Mouse (Mus musculus) CH12.LX (cell line): ENCODE measurements at regions not wholly inside any gene's neighbourhood (a gene's known extent, or its start where the extent isn't known, plus 50 kb on each side); places are given as distances from the start of the nearest gene placed in this dataset.

Experiments
- DNase-seq: peaks from one replicate; pipeline ENCODE4 v3.0.0-alpha.2; 2013; ENCODE audit errors: extremely low read depth
- H3K27ac ChIP-seq: 2 replicates; pipeline ENCODE4 v1.5.1; 2012; ENCODE audit warnings: low read depth, mild to moderate bottlenecking, control low read depth, moderate library complexity; ENCODE audit not compliant: insufficient read depth
- H3K27me3 ChIP-seq: replicated peaks from 2 replicates; pipeline ENCODE3; 2012; ENCODE audit warnings: inconsistent platforms
- H3K36me3 ChIP-seq, 2 experiments: replicated peaks in 1 of 2; 2 replicates each; pipeline versions ENCODE3 to v1.6.1; 2012; ENCODE audit warnings: inconsistent platforms in 1 of 2, low read length in 1 of 2, mild to moderate bottlenecking in 1 of 2, mixed read lengths in 1 of 2, moderate library complexity in 1 of 2; ENCODE audit not compliant: control insufficient read depth in 1 of 2, insufficient read depth in 1 of 2
- H3K4me1 ChIP-seq, 2 experiments: 2 replicates each; pipeline ENCODE4 v1.6.1; 2012; ENCODE audit warnings: inconsistent platforms in 1 of 2, moderate library complexity in 1 of 2; ENCODE audit not compliant: insufficient read depth in 2 of 2, control insufficient read depth in 1 of 2
- H3K4me2 ChIP-seq: 2 replicates; pipeline ENCODE4 v1.6.1; 2012; ENCODE audit warnings: low read depth, mild to moderate bottlenecking, control low read depth; ENCODE audit not compliant: poor library complexity, insufficient read depth, severe bottlenecking
- H3K4me3 ChIP-seq, 3 experiments: fragments of 150-350 bp in 1 of 3; sonication (generic) in 1 of 3; replicated peaks in 1 of 3; 2 replicates each; pipeline versions ENCODE3 to v1.5.1; 2011 to 2012; ENCODE audit warnings: low read depth in 2 of 3, low read length in 2 of 3, mild to moderate bottlenecking in 2 of 3, moderate library complexity in 2 of 3, control low read depth in 1 of 3, improper control_type of control experiment in 1 of 3, inconsistent platforms in 1 of 3, mixed read lengths in 1 of 3; ENCODE audit not compliant: poor library complexity in 1 of 3
- H3K79me2 ChIP-seq: replicated peaks from 2 replicates; pipeline ENCODE4 v1.6.1; 2012; ENCODE audit warnings: mild to moderate bottlenecking, moderate library complexity; ENCODE audit not compliant: control insufficient read depth, poor library complexity, insufficient read depth, severe bottlenecking; ENCODE audit errors: extremely low read depth
- H3K9ac ChIP-seq: 2 replicates; pipeline ENCODE4 v1.6.1; 2012; ENCODE audit warnings: low read depth, mild to moderate bottlenecking, control low read depth, moderate library complexity; ENCODE audit not compliant: insufficient read depth
- H3K9me3 ChIP-seq: replicated peaks from 2 replicates; pipeline ENCODE3; 2012; ENCODE audit warnings: low read length, inconsistent platforms, mixed read lengths
- BHLHE40 ChIP-seq: IDR thresholded peaks from 2 replicates; pipeline ENCODE4 v1.6.1; 2011; ENCODE audit warnings: mild to moderate bottlenecking, low read depth, low read length, improper control_type of control experiment
- CHD1 ChIP-seq: IDR thresholded peaks from 2 replicates; pipeline ENCODE4 v1.6.1; 2012; ENCODE audit warnings: low read depth, low read length, improper control_type of control experiment, inconsistent platforms
- E2F4 ChIP-seq: IDR thresholded peaks from 2 replicates; pipeline ENCODE4 v1.6.1; 2011; ENCODE audit warnings: low read depth, low read length, improper control_type of control experiment; ENCODE audit not compliant: insufficient replicate concordance
- ELF1 ChIP-seq: IDR thresholded peaks from 2 replicates; pipeline ENCODE4 v1.6.1; 2014; ENCODE audit warnings: low read depth, mild to moderate bottlenecking, inconsistent platforms, low read length, improper control_type of control experiment
- MAFK ChIP-seq: IDR thresholded peaks from 2 replicates; pipeline ENCODE4 v1.6.1; 2011; ENCODE audit warnings: low read length, improper control_type of control experiment; ENCODE audit not compliant: insufficient replicate concordance
- NELFE ChIP-seq: IDR thresholded peaks from 2 replicates; pipeline ENCODE4 v1.6.1; 2011; ENCODE audit warnings: low read depth, low read length, improper control_type of control experiment
- PAX5 ChIP-seq: IDR thresholded peaks from 2 replicates; pipeline ENCODE4 v1.6.1; 2012; ENCODE audit warnings: low read length, inconsistent platforms, mixed read lengths
- POLR2AphosphoS2 ChIP-seq: IDR thresholded peaks from 2 replicates; pipeline ENCODE4 v1.6.1; 2011; ENCODE audit warnings: low read depth, low read length, improper control_type of control experiment
- RAD21 ChIP-seq: IDR thresholded peaks from 2 replicates; pipeline ENCODE4 v1.6.1; 2011; ENCODE audit warnings: low read depth, mild to moderate bottlenecking, low read length, improper control_type of control experiment, moderate library complexity
- RCOR1 ChIP-seq: conservative IDR thresholded peaks from 2 replicates; pipeline ENCODE4 v1.6.1; 2012; ENCODE audit warnings: low read depth, mild to moderate bottlenecking, inconsistent platforms, low read length, improper control_type of control experiment
- SIN3A ChIP-seq: IDR thresholded peaks from 2 replicates; pipeline ENCODE4 v1.6.1; 2012; ENCODE audit warnings: low read length, improper control_type of control experiment, inconsistent platforms
- TBP ChIP-seq: conservative IDR thresholded peaks from 2 replicates; pipeline ENCODE4 v1.6.1; 2011; ENCODE audit warnings: low read depth, low read length, improper control_type of control experiment
- TCF12 ChIP-seq: IDR thresholded peaks from 2 replicates; pipeline ENCODE4 v1.6.1; 2014; ENCODE audit warnings: low read depth, mild to moderate bottlenecking, inconsistent platforms, low read length, improper control_type of control experiment
- USF1 ChIP-seq: IDR thresholded peaks from 2 replicates; pipeline ENCODE4 v1.6.1; 2014; ENCODE audit warnings: low read depth, mild to moderate bottlenecking, inconsistent platforms, low read length, improper control_type of control experiment
- ZNF384 ChIP-seq: IDR thresholded peaks from 2 replicates; pipeline ENCODE4 v1.6.1; 2012; ENCODE audit warnings: low read depth, low read length, improper control_type of control experiment, inconsistent platforms
- dilution Hi-C: fragments of 300-500 bp; cut with MboI; formaldehyde crosslinking; loops from 2 replicates; pipeline ENCODE4 v1.14.3; 2020; ENCODE audit warnings: low sequenced_read_pairs; ENCODE audit not compliant: extremely low pct_unique_long_range_greater_than_20kb, extremely low pct_ligation_motif_present
- in situ Hi-C: fragments of 300-500 bp; cut with MboI; formaldehyde crosslinking; loops from 3 replicates; pipeline ENCODE4 v1.14.3; 2019; ENCODE audit warnings: low sequenced_read_pairs, low pct_ligation_motif_present, low pct_unique_long_range_greater_than_20kb, mixed read lengths

DNA sequence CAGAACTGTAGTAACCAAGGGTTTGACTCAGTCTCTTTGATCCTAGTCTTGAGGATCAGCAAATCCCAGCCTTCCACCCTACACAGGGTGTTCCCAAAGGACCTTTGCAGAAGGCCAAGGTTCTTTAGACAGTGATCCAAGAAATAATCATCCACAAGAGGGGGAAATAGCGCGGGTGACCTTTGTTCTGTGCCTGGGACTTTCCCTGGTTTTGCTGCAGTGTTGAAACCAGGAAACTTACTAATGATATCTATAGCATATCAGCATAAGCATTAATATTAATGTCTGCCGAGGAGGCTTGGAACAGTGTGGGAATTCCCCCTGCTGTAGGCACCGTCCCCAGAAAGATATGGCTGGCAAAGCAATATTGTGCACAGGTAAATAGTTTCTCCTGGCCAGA, 138.4 kb upstream of the Tmem45b start:
- Histone ChIP-seq H3K4me3 (no peak overlapping the region), H3K4me1 (peaks cover 2 to 12% of the 10 kb centered on the region in 2 experiments; a peak in 3 of 4 replicates), H3K36me3 (no peaks in the 10 kb centered on the region), H3K27me3 (no peaks in the 10 kb centered on the region), H3K27ac (no peak overlapping the region), H3K9ac (no peak overlapping the region), H3K4me2 (peak overlapping the region; percentile 55; the same call in 1 of the 2 replicates), H3K9me3 (no peaks in the 10 kb centered on the region), H3K79me2 (no peaks in the 10 kb centered on the region)
- in situ Hi-C loops (no loop called here), dilution Hi-C loops (no loop called here)
- no peak for DNase-seq
- TF ChIP-seq CHD1 (no peak), MAFK (no peak), E2F4 (no peak), RCOR1 (no peak), RAD21 (no peak), ZNF384 (no peak), POLR2AphosphoS2 (no peak)

GRCm38 (mm10) chr9:31595096-31595495, 130.8 kb upstream of the Tmem45b start:
- Histone ChIP-seq H3K4me2 (no peak overlapping the region), H3K4me3 (no peak overlapping the region), H3K36me3 (no peaks in the 10 kb centered on the region), H3K4me1 (no peaks in the 10 kb centered on the region), H3K9ac (no peak overlapping the region), H3K79me2 (no peaks in the 10 kb centered on the region), H3K9me3 (no peaks in the 10 kb centered on the region), H3K27ac (no peak overlapping the region), H3K27me3 (no peaks in the 10 kb centered on the region)
- TF ChIP-seq USF1 (no peak), SIN3A (no peak), ELF1 (no peak), NELFE (no peak), PAX5 (no peak), TCF12 (no peak), TBP (no peak), BHLHE40 (no peak)
- in situ Hi-C loops = no loop called here
- dilution Hi-C loops = no loop called here
- no peak for DNase-seq

GRCm38 (mm10) chr9:31587671-31588070, 123.4 kb upstream of the Tmem45b start:
- H3K9me3 ChIP-seq = no peaks in the 10 kb centered on the region
- in situ Hi-C loops = no loop called here
- H3K27me3 ChIP-seq = no peaks in the 10 kb centered on the region
- H3K36me3 ChIP-seq = no peaks in the 10 kb centered on the region
- DNase-seq = no peak
- no peak overlapping the region for H3K4me3 ChIP-seq
- H3K4me1 ChIP-seq = 0 out of 4 replicates have a peak, but pooled peaks cover 0 to 3% of the 10 kb centered on the region in 2 experiments
- H3K27ac ChIP-seq = no peak overlapping the region
- no peaks in the 10 kb centered on the region for H3K79me2 ChIP-seq
- TF ChIP-seq NELFE = no peak
- TF ChIP-seq, all 38 proteins: peak for 0
- Histone ChIP-seq H3K4me2 (no peak overlapping the region), H3K9ac (no peak overlapping the region)
- dilution Hi-C loops = no loop called here
